Mouse (Mus musculus) liver, embryonic 14.5 days (tissue): ENCODE measurements around the gene Mgat1.

Source experiments
- CTCF ChIP-seq: IDR thresholded peaks from 2 replicates; pipeline ENCODE4 v1.5.1; 2016; ENCODE audit warnings: antibody characterized with exemption, low read depth, control low read depth
- EP300 ChIP-seq: IDR thresholded peaks from 2 replicates; pipeline ENCODE4 v1.6.1; 2016; ENCODE audit warnings: antibody characterized with exemption, low read depth

GRCm38 (mm10) chr11:49267316-49267715, 23.3 kb downstream of the Mgat1 start:
- TF ChIP-seq CTCF (no peak), EP300 (no peak)
